ENCODE assay signal across 28 mouse cellular contexts in genomic region chr2:128526100-128526499, GRCm38 (mm10).
"Had no signal": no experiment of that assay in that cellular context is flagged by ENCODE, and none has a peak within 500 bp of the region (broad histone marks: within the 10 kb centered on the region; RNA-seq: fewer than 3 reads in every experiment).

No protein-coding gene starts in this region.

- ATAC-seq: liver, embryonic 12.5 days; liver, postnatal 0 days; midbrain, embryonic 13.5 days; midbrain, embryonic 15.5 days; midbrain, embryonic 16.5 days had no signal

- DNase-seq: layer of hippocampus, postnatal 36 days; left cerebral cortex, postnatal 4 days; liver; liver, embryonic 13.5 days; liver, postnatal 0 days; lung, postnatal 10 days; lung, postnatal 36 days; midbrain, embryonic 14.5 days had no signal

- H3K4me3 ChIP-seq: left cerebral cortex, adult 2 months; limb, embryonic 10.5 days; limb, embryonic 12.5 days; limb, embryonic 13.5 days; limb, embryonic 15.5 days; liver, embryonic 12.5 days; liver, embryonic 13.5 days; liver, embryonic 15.5 days; megakaryocyte, embryonic 14.5 days; midbrain, embryonic 10.5 days; midbrain, embryonic 12.5 days; midbrain, embryonic 13.5 days; midbrain, embryonic 15.5 days; myocyte; neural tube, embryonic 12.5 days; neural tube, embryonic 13.5 days had no signal

- H3K9ac ChIP-seq: limb, embryonic 12.5 days; limb, embryonic 13.5 days; limb, embryonic 15.5 days; liver, embryonic 12.5 days; liver, embryonic 13.5 days; liver, embryonic 14.5 days; liver, embryonic 15.5 days; liver, postnatal 0 days; midbrain, embryonic 12.5 days; midbrain, embryonic 13.5 days; midbrain, embryonic 15.5 days; neural tube, embryonic 12.5 days; neural tube, embryonic 13.5 days had no signal

- H3K4me2 ChIP-seq: limb, embryonic 12.5 days; limb, embryonic 13.5 days; limb, embryonic 15.5 days; liver, embryonic 11.5 days; liver, embryonic 12.5 days; liver, embryonic 13.5 days; liver, embryonic 15.5 days; midbrain, embryonic 11.5 days; midbrain, embryonic 12.5 days; midbrain, embryonic 13.5 days; midbrain, embryonic 15.5 days; neural tube, embryonic 12.5 days; neural tube, embryonic 13.5 days had no signal

- H3K36me3 ChIP-seq: limb, embryonic 10.5 days; limb, embryonic 12.5 days; limb, embryonic 13.5 days; limb, embryonic 15.5 days; liver, embryonic 12.5 days; liver, embryonic 13.5 days; liver, embryonic 15.5 days; midbrain, embryonic 10.5 days; midbrain, embryonic 12.5 days; midbrain, embryonic 13.5 days; midbrain, embryonic 15.5 days; neural tube, embryonic 12.5 days; neural tube, embryonic 13.5 days had no signal

- H3K4me1 ChIP-seq: liver, embryonic 12.5 days; liver, embryonic 13.5 days; liver, embryonic 15.5 days; megakaryocyte, embryonic 14.5 days; midbrain, embryonic 10.5 days; midbrain, embryonic 12.5 days; midbrain, embryonic 13.5 days; midbrain, embryonic 15.5 days; neural tube, embryonic 12.5 days; neural tube, embryonic 13.5 days had no signal

- H3K9me3 ChIP-seq: limb, embryonic 10.5 days; limb, embryonic 12.5 days; limb, embryonic 13.5 days; limb, embryonic 15.5 days; liver, embryonic 12.5 days; liver, embryonic 13.5 days; liver, embryonic 15.5 days; megakaryocyte, embryonic 14.5 days; midbrain, embryonic 10.5 days; midbrain, embryonic 12.5 days; midbrain, embryonic 13.5 days; midbrain, embryonic 15.5 days; neural tube, embryonic 12.5 days; neural tube, embryonic 13.5 days had no signal

- H3K27ac ChIP-seq: left cerebral cortex, adult 2 months; limb, embryonic 10.5 days; limb, embryonic 12.5 days; limb, embryonic 13.5 days; limb, embryonic 15.5 days; liver, embryonic 12.5 days; liver, embryonic 13.5 days; liver, embryonic 14.5 days; liver, embryonic 15.5 days; macrophage; midbrain, embryonic 10.5 days; midbrain, embryonic 12.5 days; midbrain, embryonic 13.5 days; midbrain, embryonic 15.5 days; neural tube, embryonic 12.5 days; neural tube, embryonic 13.5 days had no signal

- H3K27me3 ChIP-seq: limb, embryonic 12.5 days; limb, embryonic 13.5 days; limb, embryonic 15.5 days; liver, embryonic 12.5 days; liver, embryonic 13.5 days; liver, embryonic 15.5 days; midbrain, embryonic 12.5 days; midbrain, embryonic 13.5 days; midbrain, embryonic 15.5 days; neural tube, embryonic 12.5 days; neural tube, embryonic 13.5 days had no signal
